Mouse (Mus musculus) cerebellum, postnatal 10 days (tissue): Measurements from ENCODE around the gene Pakap.

Experiments used
- DNase-seq, 2 experiments: peaks; one replicate each; pipeline ENCODE4 v3.0.0; 2021; ENCODE audit warnings: mixed read lengths in 2 of 2

The Pakap gene

DNA sequence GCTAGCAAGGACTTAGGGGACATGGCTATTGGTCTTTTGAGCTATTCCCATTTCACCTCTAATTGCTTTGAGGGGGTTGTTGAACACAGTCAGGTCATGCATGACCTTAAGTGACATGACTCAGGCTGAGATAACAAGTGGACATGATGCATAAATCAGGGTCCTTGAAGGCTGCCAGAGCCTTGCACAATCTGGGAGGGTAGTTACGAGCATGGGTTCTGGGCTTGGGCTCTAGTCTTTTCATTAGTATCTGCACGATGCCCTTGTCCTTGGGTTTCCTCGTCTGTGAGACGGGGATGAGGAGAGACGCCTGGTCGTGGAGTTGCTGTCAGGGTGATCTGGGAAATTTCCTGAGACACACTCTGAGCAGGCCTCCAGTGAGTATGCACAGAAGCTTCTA lies 6.7 kb downstream of the Pakap start:
- DNase-seq = no peak

DNA sequence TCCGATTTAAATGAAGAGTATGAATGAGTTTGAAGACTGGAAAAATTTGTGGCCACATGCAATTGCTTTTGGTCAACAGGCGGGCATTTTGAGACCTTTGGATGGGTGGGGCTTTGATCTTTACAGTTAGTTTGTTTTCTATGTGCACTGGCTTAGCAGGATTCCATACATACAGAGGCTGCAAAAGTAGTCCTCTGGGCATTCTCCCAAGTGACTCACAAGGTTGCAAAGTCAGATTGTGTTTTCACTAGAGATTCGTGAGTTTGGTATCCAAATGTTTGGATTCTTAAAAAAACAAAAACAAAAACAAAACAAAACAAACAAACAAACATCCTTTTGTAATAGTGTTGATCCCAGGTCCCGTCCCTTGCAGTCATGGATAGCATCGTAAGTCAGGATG lies 7.7 kb downstream of the Pakap start:
- DNase-seq = no peak

DNA sequence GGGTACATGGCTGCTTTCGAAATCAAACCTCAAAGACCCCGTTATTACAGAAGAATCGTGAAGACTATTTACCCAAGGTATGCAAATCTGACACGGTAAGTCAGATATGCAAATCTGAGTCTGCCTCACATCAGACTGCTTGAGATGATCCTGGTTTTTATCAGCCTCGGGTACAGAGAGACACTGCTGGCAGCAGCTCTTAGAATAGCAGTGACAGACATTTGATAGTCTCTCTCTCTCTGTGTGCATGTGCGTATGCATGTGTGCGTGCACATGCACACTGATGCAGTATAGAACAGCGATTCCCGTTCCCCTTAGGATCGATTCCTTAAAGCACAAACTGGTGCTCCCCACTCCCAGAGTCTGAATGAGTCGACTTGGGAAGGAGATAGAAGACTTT lies 8.1 kb downstream of the Pakap start:
- DNase-seq = no peak

DNA sequence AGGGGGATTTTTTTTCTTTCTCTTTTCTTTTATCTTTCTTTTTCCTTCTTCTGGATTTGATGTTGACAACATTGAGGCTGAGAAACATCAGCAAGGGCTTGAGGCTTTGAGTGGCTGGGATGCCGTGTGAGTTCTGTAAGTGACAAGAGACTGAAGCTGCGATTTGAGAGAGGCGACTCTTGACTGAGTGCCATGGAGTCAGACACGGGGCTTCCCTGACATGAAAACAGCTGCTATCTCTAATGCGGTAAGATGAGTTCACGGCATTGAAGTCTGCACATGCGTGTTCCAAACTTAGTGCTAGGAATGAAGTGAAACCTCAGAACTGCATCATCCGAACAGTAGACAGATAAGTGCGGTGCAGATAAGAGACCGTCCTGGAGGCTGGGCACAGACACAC lies 11.7 kb downstream of the Pakap start:
- DNase-seq = no peak

DNA sequence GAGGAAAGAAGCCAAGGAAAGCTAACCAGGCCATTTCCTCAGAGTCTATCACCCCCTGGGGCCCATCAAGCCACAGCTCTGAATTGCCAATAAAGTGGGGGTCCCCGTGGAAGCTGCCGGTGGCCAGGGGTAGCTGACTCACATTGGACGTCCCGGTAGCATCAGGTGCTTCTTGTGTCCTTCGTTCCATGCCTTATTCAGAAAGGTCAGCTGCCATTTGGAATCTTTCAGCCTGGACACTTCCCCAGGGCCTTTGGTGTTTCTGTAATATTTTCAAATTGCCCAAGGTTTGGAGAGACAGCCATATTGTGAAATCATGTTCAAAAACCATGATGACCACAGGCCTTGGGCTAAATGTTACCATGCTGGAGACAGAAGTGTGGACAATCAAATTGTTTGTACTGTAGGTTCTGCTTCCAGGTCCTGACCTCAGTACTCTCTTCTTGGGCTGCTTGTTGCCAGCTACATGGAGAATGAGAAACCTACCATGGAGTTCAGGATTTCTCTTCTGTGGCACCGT lies 17.4 kb downstream of the Pakap start:
- no peak for DNase-seq

DNA sequence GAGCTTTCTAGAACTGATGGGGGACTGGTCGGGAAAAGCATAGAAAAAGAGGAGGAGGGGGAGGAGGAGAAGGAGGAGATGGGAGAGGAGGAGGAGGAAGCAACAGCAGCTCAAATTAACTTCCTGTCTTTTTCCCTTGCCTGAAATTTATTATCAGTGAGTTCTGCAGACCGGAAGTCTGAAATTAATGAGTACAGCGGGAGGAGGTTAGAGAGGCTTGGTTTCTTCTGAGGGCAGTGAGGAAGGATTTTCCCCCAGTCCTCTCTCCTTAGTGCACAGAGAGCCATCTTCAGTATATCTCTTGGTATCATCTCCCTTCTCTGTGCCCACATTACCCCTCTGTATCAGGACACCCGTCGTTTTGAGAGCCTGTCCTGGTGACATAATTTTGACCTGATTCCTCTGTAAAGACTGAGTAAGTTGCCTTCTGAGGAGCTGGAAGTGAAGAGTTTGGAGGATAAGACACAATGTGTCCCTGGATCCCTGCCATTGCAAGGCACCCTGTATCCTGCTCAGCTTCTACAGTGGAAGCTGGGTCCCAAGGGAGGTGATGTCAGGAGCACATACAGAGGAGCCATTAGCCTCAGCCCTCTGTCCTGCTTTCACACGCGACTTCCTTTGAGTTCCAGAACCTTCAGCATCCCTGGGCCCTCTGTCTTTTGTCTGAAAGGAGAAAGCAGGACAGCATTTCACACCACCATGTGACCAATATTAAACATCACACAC lies 19.1 kb downstream of the Pakap start:
- no peak for DNase-seq

DNA sequence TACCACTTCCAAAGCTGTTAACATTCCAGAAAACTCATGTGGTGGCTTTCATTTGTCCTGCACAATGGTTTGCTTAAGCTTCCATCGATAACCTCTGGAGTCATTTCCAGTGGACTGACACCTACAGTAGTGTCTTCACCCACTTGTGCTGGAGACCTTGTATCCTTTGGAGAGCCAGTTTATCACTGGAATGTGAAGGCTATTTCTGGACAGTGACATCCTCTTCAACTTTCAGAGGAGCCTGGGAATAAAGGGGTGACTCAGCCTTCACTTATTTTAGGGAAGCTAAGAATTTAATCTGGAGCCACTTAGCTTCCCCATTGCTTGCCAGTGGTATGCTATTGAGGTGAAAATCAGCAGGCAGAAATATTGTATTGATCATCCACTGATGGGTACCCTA lies 20.4 kb downstream of the Pakap start:
- DNase-seq = no peak

DNA sequence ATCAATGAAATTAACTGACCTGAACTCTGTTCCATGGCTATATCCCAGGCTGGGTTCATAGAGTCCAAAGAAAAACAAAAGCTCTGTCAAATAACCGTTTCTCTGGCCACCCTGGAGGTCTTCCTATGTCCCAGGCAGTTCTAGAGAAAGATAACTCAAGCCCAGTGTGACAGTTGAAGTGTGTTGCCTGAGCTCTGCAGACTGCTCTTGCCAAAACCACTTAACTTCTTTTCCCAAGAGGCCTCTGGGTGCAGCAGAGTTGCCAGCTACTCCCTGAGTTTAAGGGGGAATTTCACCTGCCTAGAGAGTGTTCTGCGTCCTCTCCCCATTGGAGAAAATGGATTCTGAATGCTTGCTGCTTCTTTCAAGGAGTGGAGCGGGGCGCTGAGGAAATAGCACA lies 24.8 kb downstream of the Pakap start:
- DNase-seq = no peak

DNA sequence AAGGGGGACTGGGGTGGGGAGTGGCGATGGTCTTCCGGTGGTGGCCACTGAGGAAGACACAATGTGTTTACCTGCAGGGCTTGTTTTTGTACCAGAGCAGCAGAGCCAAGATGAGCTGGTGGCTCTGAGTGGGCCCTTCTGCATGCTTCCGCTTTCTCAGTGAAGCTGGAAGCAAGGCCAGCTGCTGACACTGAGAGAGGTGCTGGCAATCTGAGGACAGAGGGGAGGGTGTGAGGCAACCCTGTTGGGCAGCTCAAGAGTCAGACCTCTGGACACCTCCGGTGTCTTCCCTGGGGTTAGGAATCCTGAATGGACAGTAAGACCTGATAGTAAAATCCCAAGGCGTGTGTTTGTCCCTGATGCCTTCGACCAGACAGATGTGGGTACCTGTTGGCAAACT lies 32.0 kb downstream of the Pakap start:
- peak in 1 of 2 experiments; percentile 28 for DNase-seq

DNA sequence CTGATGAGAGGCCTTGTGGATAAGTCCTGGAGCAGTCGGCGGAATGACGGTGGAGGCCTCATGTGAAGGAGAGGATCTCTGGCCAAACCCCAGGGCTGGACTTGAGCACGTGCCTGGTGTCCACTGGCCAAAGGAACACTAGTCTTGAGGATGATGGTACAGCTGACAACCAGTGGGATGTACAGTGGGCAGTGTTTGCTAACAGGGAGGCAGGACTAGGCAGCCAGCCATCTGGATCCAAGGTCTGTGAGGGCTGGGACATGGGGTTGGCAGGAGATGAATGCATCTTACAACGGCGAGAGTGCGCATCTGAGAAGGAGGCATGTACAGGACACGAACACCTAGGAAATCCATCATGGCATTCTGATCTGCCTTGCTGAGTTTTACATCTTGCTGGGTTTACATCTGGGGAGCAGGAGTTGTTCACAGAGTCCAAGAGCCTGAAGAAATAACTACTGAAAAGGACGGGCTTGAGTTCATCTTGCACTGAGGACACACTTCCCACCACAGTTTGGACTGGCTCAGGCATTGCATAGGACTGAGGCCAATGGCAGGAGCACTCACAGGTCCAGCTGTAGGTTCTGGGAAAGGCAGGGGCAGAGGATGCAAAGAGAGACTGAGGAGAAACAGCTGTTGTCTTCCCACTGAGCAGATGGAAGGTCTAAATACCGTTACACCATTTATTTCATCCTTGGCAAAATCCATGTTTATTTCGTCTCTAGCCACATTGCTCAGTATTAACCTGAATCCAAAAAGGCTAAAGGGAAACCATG lies 32.9 kb downstream of the Pakap start:
- peak; percentile 70 to 79 for DNase-seq

DNA sequence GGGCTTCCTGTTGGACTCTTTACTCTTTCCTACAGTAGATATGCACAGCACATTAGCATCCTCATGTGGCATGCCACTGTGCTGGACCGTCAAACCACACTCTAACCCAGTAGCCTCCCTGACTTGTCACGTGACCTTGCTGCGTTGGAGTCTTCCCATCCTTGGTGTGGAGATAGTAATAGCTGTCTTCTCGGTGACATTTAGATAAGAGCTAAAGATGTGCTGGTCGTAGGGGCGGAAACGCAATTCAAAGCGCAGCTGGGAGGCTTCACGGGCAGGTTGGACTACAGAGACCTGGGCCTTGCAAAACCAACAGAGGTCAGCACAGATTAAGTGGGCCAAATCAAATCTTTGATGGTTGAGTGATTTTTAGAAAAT lies 33.5 kb downstream of the Pakap start:
- peak in 1 of 2 experiments; percentile 9 for DNase-seq

DNA sequence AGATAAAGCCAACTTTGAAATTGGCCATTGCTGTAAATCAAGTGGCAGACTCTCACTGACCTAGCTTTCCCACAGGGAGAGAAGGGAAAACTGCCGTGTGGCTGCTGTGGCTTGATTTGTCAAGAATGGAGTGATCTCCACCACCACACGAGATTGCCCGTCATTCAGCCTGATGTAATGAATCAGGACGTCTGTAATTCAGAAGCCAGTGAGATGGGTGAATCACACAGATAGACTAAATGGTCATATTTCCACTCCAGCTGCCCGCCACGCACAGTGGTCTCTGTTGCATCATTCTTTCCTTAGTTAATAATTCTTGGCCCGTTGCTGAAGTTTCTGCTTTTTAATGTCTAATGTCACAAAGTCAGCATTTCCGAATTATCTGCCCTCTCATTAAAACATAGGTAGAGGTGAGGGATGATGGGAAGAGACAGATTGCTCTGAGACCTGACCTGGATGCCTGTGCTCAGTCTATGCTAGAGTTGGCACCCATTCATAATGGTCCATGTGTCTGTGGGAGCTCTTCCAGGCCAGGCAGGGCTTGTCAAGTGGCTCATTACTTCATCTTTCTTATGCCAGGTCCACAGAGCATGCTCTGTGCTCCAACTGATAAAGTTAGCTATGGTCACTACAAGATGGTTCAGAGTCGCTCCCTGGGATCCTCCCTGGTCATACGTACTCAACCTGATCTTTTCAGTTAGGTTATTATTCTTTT lies 34.1 kb downstream of the Pakap start:
- peak; percentile 75 to 78 for DNase-seq

DNA sequence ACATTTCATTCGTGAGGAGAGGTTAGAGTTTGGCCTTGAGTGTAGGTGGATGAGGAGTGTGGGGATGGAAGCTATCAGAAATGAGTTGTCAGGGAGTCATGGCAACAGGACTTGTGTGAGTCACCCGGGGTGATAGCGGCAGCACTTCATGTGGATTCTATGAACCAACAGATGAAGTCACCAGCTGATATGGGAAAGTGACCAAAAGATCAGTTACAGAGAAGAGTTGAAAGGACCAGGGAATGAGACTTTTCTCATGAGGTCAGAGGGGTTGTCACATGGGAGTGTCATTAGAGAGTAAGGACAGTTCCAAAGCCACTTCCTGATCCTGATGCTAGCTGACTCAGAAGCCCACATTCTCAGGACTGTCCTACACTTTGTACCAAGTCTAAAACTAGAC lies 38.3 kb downstream of the Pakap start:
- DNase-seq = no peak

DNA sequence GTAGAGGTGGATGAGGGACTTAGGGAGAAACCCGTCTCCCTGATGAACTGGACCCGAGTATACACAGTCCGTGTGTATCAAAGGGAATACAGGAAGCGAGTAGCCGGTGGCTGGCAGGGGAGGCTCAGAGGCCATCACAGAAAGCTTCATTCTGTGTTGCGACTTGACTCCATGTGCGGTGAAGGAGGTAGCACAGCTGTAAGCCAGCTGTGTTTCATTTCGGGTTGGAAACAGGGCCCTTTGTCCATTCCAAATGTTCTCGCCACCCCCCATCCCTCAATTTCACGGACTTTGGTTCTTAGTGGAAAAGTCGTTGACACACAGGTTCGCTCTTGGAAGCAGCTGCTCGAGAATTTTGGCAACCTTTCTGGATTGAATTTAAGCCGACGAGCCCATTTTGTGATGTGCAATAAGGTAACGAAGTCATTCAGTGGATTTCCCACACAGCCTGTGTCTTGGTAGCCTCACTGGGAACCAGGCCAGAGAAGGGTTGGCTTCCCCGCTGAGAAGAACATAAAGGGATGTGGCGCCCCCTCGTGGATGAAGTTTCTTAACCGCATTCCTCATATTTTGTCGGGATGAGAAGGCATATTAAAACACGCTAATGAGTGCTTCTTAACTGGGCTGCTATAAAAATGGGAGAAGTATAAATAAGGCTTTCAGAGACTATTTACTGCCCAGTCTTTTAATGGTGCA lies 39.4 kb downstream of the Pakap start:
- DNase-seq = peak; percentile 96 to 98

DNA sequence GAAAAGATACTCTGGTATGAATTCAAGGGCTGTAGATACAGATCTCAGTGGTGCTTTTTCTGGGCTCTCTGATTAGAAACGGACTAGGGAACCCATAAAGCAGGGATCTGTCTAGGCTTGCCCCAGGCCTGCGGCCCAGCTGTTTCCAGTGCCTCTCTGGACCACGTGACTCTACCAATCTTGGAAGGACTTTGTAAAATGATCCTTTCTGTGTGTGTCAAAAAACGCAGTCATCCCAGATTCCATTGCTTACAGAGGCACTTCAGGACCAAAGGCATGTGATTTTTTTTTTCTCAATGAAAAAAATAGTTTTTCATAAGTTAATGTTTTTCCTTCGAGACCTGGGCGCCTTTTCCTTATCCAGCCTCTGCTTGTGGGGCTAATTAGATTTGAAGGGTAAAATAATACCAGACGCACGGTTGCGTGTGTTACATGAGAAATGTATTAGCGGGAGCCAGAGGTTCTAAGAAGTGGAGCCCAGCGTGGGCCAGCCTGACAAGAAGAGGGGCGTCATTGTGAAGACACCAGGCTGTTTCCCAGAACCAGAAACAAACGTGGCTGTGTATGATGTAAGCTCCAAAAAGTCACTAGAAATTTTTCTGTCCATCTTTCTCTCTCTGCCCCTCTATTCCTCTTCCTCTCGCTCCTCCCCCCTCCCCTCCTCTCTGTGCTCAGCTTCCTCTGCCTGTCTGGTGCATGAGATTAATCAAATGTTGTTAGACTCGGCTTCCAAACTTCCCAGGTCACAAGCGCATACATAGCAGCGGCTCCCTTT lies 43.5 kb downstream of the Pakap start:
- no peak for DNase-seq

DNA sequence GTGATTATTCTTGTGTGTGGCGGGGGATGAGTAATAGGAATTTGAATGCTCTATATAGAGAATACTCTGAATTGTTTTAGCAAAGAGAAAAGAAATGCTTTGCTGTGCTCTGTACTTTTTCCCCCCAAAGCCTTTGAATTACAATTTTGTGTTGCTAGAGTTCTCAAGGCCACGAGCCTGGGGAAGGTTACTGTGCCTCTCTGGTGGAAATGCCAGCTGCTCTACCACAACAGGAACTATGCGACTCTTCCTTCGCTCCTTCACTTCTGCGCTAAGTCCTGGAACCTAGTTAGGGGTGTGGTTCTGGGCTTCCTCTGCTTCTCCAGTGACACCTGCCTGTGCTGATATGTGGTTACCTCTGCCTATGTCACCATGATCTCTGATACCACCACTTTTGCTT lies 44.7 kb downstream of the Pakap start:
- no peak for DNase-seq

DNA sequence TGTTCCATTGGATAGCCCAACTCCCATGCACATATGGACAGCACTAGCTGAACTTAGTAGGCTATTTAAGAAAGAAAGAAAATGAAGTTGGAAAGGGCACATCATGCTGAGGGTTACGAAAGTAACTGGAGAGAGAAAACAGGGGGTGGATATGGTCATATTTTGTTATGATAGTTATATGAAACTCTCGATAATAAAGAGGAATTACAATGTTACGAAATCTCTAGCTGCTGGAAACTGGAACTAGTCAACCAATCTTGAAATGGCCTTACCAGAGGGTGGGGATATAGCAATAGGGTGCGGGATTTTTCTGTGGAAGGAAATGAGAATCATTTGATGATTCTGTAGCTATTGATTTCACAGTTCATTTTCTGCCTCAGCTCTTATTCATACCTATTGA lies 46.7 kb downstream of the Pakap start:
- no peak for DNase-seq

DNA sequence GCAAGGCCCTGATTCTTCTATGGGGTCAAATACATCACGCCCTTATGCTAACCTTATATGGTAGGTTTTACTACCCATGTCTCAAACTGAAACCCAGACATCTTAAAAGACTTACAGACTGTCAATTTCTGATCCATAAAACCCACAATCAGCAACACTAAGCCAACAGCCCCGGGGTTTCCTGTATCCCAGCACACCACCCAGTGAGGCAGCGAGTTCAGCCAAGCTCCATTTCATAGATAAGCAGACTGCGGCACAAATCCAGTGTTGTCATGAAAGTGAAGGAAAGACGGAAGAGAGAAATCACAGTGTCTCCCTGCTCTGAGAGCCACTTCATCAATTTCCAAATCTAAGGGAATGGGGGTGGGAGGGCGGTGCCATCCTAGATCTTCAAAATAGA lies 50.8 kb downstream of the Pakap start:
- no peak for DNase-seq

DNA sequence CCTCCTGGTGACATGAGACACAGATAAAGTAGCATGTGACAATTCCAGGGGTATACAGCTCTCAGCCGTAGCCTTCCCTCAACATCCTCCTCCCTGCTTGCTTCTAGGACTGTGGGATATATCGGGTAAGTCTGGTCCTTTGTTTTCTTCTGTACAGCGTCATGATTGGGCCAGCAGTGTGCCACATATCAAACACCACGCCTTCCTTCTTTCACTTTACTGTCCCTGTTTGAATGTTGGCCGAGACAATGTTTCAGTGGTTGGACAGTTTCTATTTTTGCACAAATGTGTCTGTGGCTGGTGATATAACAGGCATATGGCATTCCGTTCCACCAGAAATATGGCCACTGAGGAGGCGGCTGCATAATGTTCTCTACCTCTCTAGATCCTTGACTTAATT lies 54.8 kb downstream of the Pakap start:
- no peak for DNase-seq

DNA sequence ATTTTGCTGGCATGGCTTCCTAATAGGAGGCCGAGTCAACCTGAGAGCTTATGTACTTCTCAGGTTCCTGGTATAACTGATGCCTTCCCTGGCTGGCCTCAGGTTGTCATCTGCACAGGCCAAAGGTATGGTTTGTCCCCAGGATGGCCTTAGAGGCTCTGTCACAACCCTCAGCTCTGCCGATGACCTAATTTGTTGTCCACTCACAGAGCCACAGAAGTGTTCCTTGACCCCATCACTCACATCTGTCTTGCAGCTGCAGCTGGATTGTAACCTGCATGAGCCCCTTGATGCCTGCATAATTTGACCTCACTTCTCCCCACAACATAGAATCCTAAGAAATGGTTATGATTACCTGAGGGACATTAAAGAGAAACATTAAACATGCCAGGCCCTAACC lies 56.8 kb downstream of the Pakap start:
- DNase-seq = no peak

DNA sequence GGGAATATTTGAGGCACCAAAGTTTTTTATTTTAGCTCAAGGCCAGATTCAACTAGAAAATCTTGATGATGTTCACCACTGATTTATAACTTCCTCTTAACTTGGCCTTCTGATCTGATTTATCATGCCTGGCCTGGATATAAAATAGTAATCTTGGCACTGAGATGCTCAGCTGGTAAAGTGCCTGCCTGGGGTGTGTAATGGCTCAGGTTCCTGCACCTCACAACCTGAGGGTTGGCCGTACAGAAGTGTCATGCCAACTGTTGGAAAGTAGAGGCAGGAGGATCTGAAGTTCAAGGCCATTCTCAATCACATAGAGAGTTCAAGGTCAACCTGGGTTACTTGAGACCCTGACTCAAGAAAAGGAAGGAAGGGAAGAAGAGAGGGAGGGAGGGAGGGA lies 57.3 kb downstream of the Pakap start:
- DNase-seq = no peak

DNA sequence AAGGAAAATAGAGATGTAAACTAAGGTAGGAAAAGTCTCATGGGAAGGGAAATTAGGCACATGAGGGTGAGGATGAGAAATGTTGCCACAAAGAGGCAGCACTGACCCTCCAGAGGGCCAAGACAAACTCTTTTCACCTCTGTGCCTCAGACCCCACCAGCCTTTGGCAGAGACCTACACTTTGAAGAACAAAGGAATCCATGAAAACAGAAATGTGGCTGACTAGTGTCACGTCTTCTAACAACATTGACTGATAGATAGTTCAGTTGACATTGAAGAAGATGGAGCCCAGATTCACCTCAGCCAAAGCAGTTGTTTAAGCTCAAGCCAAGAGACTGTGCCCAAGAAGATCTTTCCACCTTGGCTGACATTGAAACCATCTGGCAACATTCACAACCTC lies 57.8 kb downstream of the Pakap start:
- no peak for DNase-seq
